Mouse (Mus musculus) cerebellum, adult 2 months (tissue): ENCODE results near the gene Hnrnph1. TPM values are rescaled to one million over a fixed set of nuclear protein-coding genes. Genes with fewer than 3 reads are reported as not detected.

Experiments used
- DNase-seq, 2 experiments: peaks; one replicate each; pipeline ENCODE4 v3.0.0; 2021
- H3K27ac ChIP-seq: fragments of 200-500 bp; 2 replicates; pipeline ENCODE4 v1.5.1; 2012; ENCODE audit warnings: low read length, control low read depth, inconsistent platforms; ENCODE audit not compliant: insufficient read depth
- H3K27me3 ChIP-seq: fragments of 200-500 bp; 2 replicates; pipeline ENCODE4 v1.6.1; 2012; ENCODE audit warnings: inconsistent platforms, mild to moderate bottlenecking, low read length, moderate library complexity; ENCODE audit not compliant: control insufficient read depth, insufficient read depth
- H3K4me1 ChIP-seq: fragments of 200-500 bp; 2 replicates; pipeline ENCODE4 v1.6.1; 2011; ENCODE audit warnings: low read length; ENCODE audit not compliant: control insufficient read depth, insufficient read depth
- H3K4me3 ChIP-seq: fragments of 200-500 bp; replicated peaks from 2 replicates; pipeline ENCODE3; 2011; ENCODE audit warnings: mild to moderate bottlenecking, low read depth, low read length, control low read depth; ENCODE audit not compliant: insufficient read depth
- CTCF ChIP-seq: fragments of 200-500 bp; IDR thresholded peaks from 2 replicates; pipeline ENCODE4 v1.5.1; 2011; ENCODE audit warnings: low read depth, mild to moderate bottlenecking, control low read depth, low read length, moderate library complexity, borderline replicate concordance; ENCODE audit not compliant: insufficient read depth
- POLR2A ChIP-seq: fragments of 200-500 bp; IDR thresholded peaks from 2 replicates; pipeline ENCODE4 v1.6.1; 2011; ENCODE audit warnings: low read length, control low read depth, borderline replicate concordance; ENCODE audit not compliant: insufficient read depth
- WGBS: fragments of 180-500 bp; shearing (Covaris S2); methylation state at CpG from one replicate; pipeline ENCODE4 v1.1.7; 2018; 5-methylcytosine and 5-hydroxymethylcytosine counted together
- polyA plus RNA-seq: library from polyadenylated mRNA; depleted of rRNA; stranded (reverse); fragments of >200 nt; gene quantifications from 2 replicates; pipeline ENCODE4 v1.2.3, GENCODE M21; 2012; rRNA removed

Hnrnph1 gene
- polyA plus RNA-seq, 1 experiment, result 264 TPM

- Histone ChIP-seq H3K4me3 (no peak overlapping the region), H3K27me3 (no peaks in the 10 kb centered on the region), H3K27ac (no peak overlapping the region), H3K4me1 (no peaks in the 10 kb centered on the region)
- 89% methylated on average over 4 of the region's 4 CpGs for WGBS
- DNase-seq, result no peak
- TF ChIP-seq POLR2A (no peak), CTCF (no peak)
Observed at GRCm38 (mm10) chr11:50426056-50426455, 49.3 kb downstream of the Hnrnph1 start.

DNA sequence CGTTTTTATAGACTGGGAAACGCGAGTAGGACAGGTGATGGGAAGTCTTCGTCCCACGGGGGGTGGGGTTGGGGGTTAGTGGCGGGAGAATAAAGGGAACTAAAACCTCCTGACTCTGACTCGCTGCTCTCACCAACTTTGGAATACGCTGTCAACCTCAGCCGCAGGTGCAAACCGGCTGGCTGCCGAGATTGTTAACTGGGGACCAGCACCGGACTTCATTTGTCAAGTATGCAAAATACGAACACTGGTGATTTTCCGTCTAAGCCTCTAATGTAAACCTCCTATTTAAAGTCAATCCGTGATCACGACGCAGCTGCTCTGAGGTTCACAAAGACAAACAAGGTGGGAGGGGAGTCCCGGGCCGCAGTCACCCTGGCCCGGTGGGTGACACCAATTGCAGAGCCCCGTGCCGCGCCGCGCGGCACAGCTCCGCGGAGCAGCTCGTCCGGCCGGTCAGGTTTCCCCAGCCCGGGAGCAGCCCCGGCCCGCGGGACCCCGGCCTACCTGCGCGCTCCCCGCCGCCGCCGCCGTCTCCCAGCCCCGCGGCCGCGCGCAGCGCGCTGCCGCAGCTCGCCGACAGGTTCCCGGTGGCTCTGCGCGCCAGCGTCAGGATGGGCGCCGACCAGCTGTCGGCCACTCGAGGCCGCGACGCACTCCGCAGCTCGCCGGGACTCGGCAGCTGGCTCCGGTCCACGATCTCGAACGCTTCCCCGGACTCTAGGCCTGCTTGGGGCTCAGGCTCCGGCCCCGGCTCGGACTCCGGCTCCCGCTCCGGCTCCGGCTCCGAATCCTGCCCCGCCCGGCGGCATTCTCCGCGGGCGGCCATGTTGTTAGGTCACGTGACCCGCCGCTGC, 53.7 kb downstream of the Hnrnph1 start, which contains the start of gene Rufy1:
Gene Rufy1 (minus strand): TSS at position 849 of the 857 bp plus-strand sequence.
- TF ChIP-seq CTCF, result no peak
- TF ChIP-seq POLR2A, result peak; percentile 53; the same call in 1 of the 2 replicates
- Histone ChIP-seq H3K4me1 (peaks cover 5% of the 10 kb centered on the region; the same call in 1 of the 2 replicates), H3K27me3 (no peaks in the 10 kb centered on the region), H3K27ac (peak within 1 kb of the TSS; percentile 98), H3K4me3 (peak within 1 kb of the TSS; percentile 84)
- WGBS, result under 1% methylated on average over 84 of the region's 90 CpGs
- DNase-seq, result peak; percentile 86 to 93

GRCm38 (mm10) chr11:50431134-50432068, 54.6 kb downstream of the Hnrnph1 start:
- 25% methylated on average over 32 of the region's 32 CpGs for WGBS
- TF ChIP-seq POLR2A, result no peak
- TF ChIP-seq CTCF, result no peak
- DNase-seq, result peak; percentile 17 to 23
- H3K27me3 ChIP-seq, result no peaks in the 10 kb centered on the region
- peak overlapping the region; percentile 98 for H3K27ac ChIP-seq
- peak overlapping the region; percentile 84 for H3K4me3 ChIP-seq
- H3K4me1 ChIP-seq, result peaks cover 5% of the 10 kb centered on the region; the same call in 1 of the 2 replicates

DNA sequence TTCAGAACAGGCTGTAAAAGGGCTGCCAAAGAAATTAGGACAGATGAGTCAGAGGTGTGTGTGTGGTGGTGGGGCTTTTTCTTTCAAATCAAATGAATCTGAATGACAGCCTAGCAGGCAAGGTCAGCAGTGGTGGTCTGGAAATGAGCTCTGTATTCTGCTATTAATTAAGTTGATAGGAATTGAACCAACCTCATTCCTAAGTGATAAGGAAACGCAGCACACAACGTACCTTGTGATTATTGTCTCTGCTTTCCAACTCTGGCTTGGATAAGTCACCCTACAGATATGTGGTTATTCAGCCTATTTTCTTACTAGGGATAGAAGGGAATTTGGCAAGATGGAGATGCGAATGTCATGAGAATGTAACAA, 55.3 kb downstream of the Hnrnph1 start:
- H3K4me3 ChIP-seq, result no peak overlapping the region
- no peak for TF ChIP-seq CTCF
- TF ChIP-seq POLR2A, result no peak
- no peak overlapping the region for H3K27ac ChIP-seq
- DNase-seq, result no peak
- H3K27me3 ChIP-seq, result no peaks in the 10 kb centered on the region
- 97% methylated on average over 3 of the region's 3 CpGs for WGBS
- H3K4me1 ChIP-seq, result peaks cover 5% of the 10 kb centered on the region; the same call in 1 of the 2 replicates

GRCm38 (mm10) chr11:50432896-50433295, 56.1 kb downstream of the Hnrnph1 start:
- no peaks in the 10 kb centered on the region for H3K27me3 ChIP-seq
- TF ChIP-seq POLR2A (no peak), CTCF (no peak)
- DNase-seq, result no peak
- no peak overlapping the region for H3K4me3 ChIP-seq
- 95% methylated on average over 5 of the region's 5 CpGs for WGBS
- H3K27ac ChIP-seq, result no peak overlapping the region
- H3K4me1 ChIP-seq, result peaks cover 5% of the 10 kb centered on the region; the same call in 1 of the 2 replicates

Other genes starting within 250 kb of the Hnrnph1 start
- gene Tbc1d9b, start 245.6 kb upstream of the Hnrnph1 start, polyA plus RNA-seq, result 118 and 124 TPM in 2 replicates
- gene Mrnip, start 202.5 kb upstream of the Hnrnph1 start, polyA plus RNA-seq, result 22.5 and 24.2 TPM in 2 replicates
- gene Sqstm1, start 166.2 kb upstream of the Hnrnph1 start, polyA plus RNA-seq, result 377 and 381 TPM in 2 replicates
- 65.1 and 68.9 TPM in 2 replicates for gene Mgat4b, start 166.1 kb upstream of the Hnrnph1 start, polyA plus RNA-seq
- 9.0 and 12.8 TPM in 2 replicates for gene Ltc4s, start 138.4 kb upstream of the Hnrnph1 start, polyA plus RNA-seq
- 8.6 and 9.2 TPM in 2 replicates for gene Maml1, start 84.7 kb upstream of the Hnrnph1 start, polyA plus RNA-seq
- 215 and 264 TPM in 2 replicates for gene Canx, start 51.3 kb upstream of the Hnrnph1 start, polyA plus RNA-seq
- 0.34 and 0.63 TPM in 2 replicates for gene Cby3, start 22.5 kb upstream of the Hnrnph1 start, polyA plus RNA-seq
- 35.6 and 38.3 TPM in 2 replicates for gene Rufy1, start 54.1 kb downstream of the Hnrnph1 start, polyA plus RNA-seq
- 21.1 and 21.7 TPM in 2 replicates for gene Adamts2, start 225.1 kb downstream of the Hnrnph1 start, polyA plus RNA-seq